Mouse (Mus musculus) brown adipose tissue, adult 24 weeks (tissue): ENCODE measurements at regions not wholly inside any gene's neighbourhood (a gene's known extent, or its start where the extent isn't known, plus 50 kb on each side); places are given as distances from the start of the nearest gene placed in this dataset.
"Not testable (repeated sequence)": the region's sequence is repeated elsewhere in the genome, so short reads cannot be mapped to it uniquely, and the experiment has no call there.

Source experiments
- H3K27ac ChIP-seq: fragments of 200-500 bp; replicated peaks from 2 replicates; pipeline ENCODE4 v1.5.1; 2012; ENCODE audit warnings: low read depth, mild to moderate bottlenecking, low read length
- H3K4me1 ChIP-seq: fragments of 200-500 bp; 2 replicates; pipeline ENCODE4 v1.6.1; 2012; ENCODE audit warnings: low read length, mixed read lengths; ENCODE audit not compliant: control insufficient read depth, insufficient read depth, insufficient read length
- H3K4me3 ChIP-seq: fragments of 200-500 bp; 2 replicates; pipeline ENCODE4 v1.5.1; 2012; ENCODE audit warnings: low read depth, mild to moderate bottlenecking, low read length, moderate library complexity; ENCODE audit not compliant: insufficient read depth

DNA sequence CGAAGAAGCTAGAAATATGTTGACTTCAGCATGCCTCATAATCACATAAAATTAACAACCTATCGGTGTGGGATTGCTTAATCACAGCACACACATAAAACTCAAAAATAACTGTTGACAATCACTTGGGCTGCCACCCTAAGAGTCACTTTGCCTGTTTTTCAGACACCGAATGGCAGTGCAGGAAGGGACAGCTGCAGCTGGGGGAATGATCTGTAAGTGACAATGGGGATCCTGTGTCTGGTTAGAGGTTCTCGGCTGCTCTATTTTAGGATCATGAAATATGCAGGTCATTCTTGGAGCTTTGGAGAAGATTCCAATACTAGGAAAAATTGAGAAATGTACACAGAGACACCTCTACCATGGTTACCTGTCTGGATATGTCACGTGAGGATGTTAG is 54.4 kb upstream of the Tcf12 start:
- no peak overlapping the region for H3K4me3 ChIP-seq
- H3K4me1 ChIP-seq: peaks cover 3% of the 10 kb centered on the region; the same call in 1 of the 2 replicates

DNA sequence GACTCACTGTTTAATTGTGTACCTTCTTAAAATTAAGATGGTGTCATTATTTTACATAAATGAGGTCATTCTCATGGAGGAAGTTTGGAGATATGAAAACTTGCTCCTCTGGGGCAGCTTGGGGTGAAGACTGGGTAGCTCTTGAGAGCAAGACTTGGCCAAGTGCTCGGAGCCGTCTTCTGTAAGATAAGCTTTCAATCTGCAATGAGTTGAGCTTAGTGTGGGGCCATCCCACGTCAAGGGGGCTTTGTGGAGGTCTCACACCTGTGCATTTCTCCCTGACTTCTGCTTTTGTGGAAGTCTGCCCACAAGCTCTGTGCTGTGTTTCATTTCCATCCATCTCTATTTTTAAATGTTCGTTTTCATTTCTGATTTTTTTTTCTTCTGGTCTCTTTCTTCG is 54.9 kb upstream of the Tcf12 start:
- H3K4me1 ChIP-seq: peaks cover 3% of the 10 kb centered on the region; the same call in 1 of the 2 replicates
- H3K4me3 ChIP-seq: no peak overlapping the region
- H3K27ac ChIP-seq: no peak overlapping the region

More for the DNA sequence above, 54.4 kb upstream of the Tcf12 start:
- H3K27ac ChIP-seq: no peak overlapping the region

DNA sequence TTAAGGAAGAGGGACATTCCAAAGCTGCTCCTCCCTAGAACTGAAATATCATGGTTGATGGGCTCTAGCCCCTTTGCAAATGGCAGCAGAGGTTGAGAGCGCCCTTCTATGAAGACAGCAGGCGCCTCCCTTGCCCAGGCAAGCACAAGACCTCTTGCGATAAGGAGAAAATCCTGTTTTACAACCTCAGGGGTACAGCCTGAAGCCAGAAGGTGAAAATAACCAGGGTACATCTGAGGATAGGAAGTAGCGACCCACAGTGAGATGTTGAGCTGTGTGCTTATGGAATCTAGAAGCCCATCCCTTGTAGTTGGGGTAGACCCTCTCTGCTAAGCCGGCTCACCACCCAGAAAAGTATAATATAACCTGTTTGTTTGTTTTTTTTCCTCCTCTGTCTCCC is 57.6 kb upstream of the Tcf12 start:
- H3K4me1 ChIP-seq: peaks cover 3% of the 10 kb centered on the region; the same call in 1 of the 2 replicates
- no peak overlapping the region for H3K27ac ChIP-seq
- no peak overlapping the region for H3K4me3 ChIP-seq

DNA sequence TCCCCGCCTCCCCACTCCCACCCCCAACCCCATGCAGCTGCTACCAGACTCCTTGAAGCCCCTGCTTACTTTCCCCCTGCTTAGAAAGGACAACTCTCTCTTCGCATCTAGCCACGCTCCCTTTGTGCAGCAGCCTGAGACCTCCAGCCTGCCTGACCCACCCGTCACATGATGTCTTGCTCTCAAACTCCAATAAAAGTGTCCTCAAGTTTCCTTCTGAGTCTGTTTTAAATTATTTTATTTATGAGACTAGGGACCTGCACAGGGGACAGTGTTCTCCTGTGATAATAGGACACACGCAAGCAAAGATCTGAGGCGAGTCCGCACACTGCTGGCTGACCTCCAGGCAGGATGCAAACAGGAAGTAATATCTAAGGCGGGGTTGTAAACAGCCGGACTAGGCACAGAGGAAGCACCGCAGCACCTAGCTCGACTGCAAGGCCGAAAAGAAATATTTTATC is 58.1 kb upstream of the Tcf12 start:
- Histone ChIP-seq H3K4me1 (peaks cover 3% of the 10 kb centered on the region; the same call in 1 of the 2 replicates), H3K27ac (no peak overlapping the region), H3K4me3 (peak overlapping the region; percentile 43)

DNA sequence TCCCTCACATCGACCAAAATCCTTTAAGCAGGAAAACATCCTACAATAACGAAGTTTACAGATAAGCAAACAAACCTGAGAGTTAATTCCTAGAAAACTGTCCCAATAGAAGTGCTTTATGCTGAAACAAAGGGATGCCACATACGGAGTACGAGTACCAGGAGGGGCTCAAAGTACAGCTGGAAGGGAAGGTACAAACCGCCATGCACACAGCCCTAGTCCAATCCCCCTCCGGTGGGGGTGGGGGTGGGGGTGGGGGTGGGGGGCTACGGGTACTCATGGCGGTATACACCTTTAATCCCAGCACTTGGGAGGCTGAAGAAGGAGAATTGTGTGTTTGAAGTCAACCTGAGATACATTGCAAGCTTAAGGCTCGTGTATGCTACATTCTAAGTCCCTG is 58.6 kb upstream of the Tcf12 start:
- Histone ChIP-seq H3K4me1 (peaks cover 3% of the 10 kb centered on the region; the same call in 1 of the 2 replicates), H3K27ac (no peak overlapping the region), H3K4me3 (peak overlapping the region; percentile 43)

DNA sequence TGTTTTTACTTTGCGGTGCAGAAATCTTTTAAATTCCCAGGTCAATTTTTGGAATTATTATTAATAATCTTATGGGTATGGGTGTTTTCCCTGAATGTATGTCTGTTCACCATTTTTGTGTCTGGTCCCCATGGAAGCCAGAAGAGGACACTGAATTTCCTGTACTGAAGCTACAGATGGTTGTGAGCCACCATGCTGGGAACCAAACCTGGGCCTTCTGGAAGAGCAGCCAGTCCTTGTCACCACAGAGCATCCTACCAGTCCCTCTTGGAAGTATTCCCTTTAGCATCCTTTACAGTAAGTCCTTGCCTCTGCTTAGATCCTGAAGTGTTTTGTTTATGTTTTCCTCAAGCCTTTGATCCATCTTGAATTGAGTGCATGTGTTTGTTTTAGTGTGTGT is 60.7 kb upstream of the Tcf12 start:
- H3K4me3 ChIP-seq: no peak overlapping the region
- H3K27ac ChIP-seq: no peak overlapping the region
- peaks cover 3% of the 10 kb centered on the region; the same call in 1 of the 2 replicates for H3K4me1 ChIP-seq

DNA sequence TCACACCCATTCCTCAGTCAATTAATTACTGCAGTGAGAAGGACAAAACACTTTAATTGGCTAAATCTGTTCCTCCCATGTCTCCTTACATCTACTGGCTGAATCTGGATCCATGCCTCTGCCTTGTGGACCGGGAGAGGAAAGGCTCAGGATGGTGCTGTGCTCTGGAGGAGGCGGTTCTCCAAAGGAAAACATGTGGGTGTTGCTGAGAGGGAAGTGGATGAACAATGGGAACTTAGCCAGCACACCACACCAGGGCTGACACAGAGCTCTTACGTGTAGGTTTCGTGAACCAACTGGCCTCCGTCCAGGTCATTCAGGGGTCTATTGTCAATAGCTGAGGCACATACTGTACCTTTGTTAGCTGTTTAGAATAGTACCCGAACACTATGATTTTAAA is 69.3 kb upstream of the Tcf12 start:
- Histone ChIP-seq H3K4me1 (peaks cover 7% of the 10 kb centered on the region; the same call in 1 of the 2 replicates), H3K4me3 (no peak overlapping the region), H3K27ac (no peak overlapping the region)

DNA sequence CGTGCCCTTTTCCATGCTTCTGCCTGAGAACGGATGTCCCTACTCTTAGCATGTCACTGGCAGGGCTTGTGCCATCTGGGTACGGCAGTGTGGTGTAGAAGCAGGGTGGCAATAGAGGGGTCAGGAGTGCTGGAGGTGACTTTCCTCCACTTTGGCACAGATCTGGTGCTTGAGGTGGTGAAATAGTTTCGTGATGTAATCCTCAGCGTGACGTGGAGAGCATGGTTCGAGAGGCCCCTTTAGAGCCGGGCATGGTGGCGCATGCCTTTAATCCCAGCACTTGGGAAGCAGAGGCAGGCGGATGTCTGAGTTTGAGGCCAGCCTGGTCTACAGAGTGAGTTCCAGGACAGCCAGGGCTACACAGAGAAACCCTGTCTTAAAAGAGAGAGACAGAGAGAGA is 71.7 kb upstream of the Tcf12 start:
- H3K4me1 ChIP-seq: peaks cover 7% of the 10 kb centered on the region; the same call in 1 of the 2 replicates
- peak overlapping the region; percentile 96 for H3K27ac ChIP-seq
- H3K4me3 ChIP-seq: no peak overlapping the region

DNA sequence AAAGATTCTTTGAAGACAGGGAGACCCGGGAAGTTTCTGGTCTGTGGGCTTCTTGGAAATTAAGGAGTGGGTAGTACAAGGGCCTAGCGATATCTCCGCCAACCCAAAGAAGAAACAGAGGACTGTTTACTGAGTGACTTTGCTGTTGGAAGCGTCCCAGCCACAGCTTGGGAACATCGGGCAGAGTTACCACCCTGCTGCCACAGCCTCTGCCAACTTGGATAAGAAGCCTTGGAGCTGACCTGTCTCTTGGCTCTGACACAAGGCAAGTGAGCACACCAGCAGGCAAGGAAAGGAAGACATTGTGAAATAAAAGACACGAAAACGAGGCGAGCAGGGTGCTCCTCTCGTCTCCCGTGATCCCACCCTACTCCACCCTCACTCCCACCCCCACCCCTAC is 72.3 kb upstream of the Tcf12 start:
- H3K27ac ChIP-seq: peak overlapping the region; percentile 96
- H3K4me3 ChIP-seq: no peak overlapping the region

DNA sequence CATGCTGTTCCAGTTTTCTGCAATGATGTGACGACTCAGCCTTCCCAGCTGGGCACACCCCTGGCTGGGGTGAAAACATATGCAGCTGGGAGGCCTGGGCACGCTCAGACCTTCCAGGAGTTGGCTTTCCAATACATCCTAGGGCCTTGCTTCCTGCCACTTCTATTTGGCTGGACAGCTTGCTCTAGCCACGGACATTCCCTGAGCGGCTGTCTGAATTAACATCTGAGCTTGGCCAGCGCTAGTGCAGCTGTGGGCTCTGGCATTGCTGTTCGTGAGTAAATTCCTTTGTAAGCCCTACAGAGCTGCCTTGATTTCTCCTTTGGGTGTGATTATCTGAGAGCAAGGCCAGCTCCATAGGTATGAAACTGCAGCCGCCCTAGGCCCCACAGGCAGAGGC is 78.2 kb upstream of the Tcf12 start:
- H3K4me1 ChIP-seq: no peaks in the 10 kb centered on the region
- H3K4me3 ChIP-seq: no peak overlapping the region
- no peak overlapping the region for H3K27ac ChIP-seq

More for the DNA sequence above, 72.3 kb upstream of the Tcf12 start:
- peaks cover 7% of the 10 kb centered on the region; the same call in 1 of the 2 replicates for H3K4me1 ChIP-seq

DNA sequence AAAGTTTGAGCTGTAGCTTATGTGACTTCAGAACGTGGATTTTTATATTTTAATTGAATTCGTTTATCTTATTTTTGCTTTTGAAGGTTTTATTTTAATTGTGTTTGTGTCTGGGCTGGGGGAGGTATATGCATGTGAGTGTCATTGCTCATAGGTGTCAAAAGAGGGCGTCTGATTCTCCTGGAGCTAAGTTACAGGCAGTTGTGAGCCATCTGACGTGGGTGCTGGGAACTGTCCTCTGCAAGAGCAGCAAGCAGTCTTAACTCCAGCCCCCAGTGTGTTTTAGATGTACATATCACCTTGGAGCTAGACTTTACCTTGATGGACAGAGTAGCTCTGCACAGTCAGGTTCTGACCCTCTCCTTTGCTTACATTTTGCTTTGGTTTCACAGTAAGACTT is 79.0 kb upstream of the Tcf12 start:
- H3K4me1 ChIP-seq: no peaks in the 10 kb centered on the region
- H3K27ac ChIP-seq: no peak overlapping the region
- H3K4me3 ChIP-seq: no peak overlapping the region

DNA sequence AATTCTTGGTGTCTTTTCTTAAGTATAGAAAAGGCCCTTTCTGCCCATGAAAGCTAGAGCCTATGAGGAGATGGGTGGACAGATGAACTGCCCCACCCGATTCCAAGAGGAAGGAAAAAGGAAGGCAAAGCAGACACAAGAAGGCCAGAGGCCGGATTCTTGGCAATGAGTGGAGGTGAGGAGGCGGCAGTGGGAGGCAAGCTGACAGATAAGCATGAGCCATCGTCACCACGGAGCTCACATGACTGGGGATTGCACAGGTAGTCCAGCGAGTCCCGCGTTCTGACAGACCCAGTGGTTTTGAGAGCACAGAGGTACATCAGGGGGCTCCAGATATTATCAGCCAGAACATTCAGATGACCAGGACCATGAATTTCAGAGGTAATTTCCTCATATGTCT is 79.4 kb upstream of the Tcf12 start:
- H3K4me3 ChIP-seq: no peak overlapping the region
- no peaks in the 10 kb centered on the region for H3K4me1 ChIP-seq
- H3K27ac ChIP-seq: no peak overlapping the region

DNA sequence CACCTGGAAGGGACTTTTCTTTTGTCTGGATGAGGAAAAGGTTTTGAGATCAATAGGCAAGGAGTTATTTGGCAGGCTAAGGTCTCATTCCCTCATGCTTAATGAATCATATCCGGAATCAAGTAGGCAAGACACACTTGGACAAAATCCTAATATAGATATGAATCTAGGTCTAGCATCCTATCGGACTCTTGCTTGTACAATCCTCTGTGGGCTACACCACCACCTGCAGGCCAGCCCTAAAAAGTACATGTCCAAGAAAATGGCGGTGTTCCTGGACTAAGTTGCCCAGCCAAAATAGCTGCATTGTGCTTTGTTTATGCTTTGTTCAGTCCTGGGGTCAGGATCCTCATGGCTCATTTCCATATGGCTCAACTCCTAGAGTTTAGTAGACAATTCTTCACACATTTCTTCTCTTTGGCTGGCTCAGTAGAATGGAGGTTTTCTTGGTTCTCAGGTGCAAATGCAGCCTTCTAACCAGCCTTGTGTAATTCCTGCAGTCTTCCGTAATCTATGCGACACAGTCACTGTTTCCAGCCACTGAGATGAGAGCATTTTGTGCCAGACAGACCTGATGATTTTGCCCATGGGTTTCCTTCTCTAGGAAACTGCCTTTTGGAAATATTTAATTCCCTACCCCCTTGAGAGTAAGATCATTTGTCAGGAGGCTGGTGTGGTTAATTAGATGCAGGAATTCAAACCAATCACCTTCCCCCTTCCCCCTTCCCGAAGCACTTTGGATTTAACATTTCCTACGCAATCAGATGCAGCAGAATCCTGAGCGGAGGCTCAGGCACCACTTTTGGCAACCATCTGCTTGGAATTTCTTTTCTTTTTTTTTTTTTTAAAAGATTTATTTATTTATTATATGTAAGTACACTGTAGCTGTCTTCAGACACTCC is 80.6 kb upstream of the Tcf12 start:
- Histone ChIP-seq H3K4me3 (no peak overlapping the region), H3K27ac (no peak overlapping the region), H3K4me1 (no peaks in the 10 kb centered on the region)

DNA sequence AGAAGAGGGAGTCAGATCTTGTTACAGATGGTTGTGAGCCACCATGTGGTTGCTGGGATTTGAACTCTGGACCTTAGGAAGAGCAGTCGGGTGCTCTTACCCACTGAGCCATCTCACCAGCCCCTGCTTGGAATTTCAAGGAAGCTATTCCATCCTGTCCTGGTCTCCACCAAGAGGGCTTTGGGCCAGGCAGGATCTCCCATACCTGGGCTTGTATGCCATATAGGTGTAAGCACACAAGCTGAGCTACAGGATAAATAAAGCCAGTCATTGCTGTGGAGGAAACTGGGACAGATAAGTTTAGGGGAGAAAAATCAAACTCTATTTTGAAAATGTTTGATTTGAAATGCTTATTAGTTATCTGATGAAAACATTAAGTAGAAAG is 81.3 kb upstream of the Tcf12 start:
- not testable (repeated sequence) for H3K4me1 ChIP-seq, H3K27ac ChIP-seq, H3K4me3 ChIP-seq

DNA sequence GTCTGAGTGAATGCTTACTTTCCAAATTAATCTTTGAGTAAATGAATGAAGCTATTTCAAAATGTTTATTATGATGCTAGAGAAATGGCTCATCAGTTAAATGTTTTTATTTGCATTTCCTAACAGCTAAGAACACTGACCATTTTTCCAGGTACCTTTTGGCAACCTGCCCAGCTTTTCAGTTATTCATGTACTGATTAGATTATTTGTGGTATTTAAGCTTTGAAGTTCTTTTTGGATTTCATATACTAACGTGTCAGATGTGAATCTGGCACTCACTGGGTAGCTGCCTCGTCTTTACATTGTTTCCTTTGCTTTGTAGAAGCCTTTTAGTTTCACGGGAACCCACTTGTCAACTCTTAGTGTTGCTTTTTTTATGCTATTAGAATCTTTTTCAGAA is 79.3 kb upstream of the Zfp280d start:
- Histone ChIP-seq H3K4me1 (no peaks in the 10 kb centered on the region), H3K27ac (no peak overlapping the region), H3K4me3 (no peak overlapping the region)
